Mouse (Mus musculus) embryonic facial prominence, embryonic 11.5 days (tissue): Measurements from ENCODE around the gene Nid2. TPM values are rescaled to one million over a fixed set of nuclear protein-coding genes. Genes with fewer than 3 reads are reported as not detected.

Source experiments
- ATAC-seq: fragments of 200-750 bp; cut with Nextera tagmentation; replicated peaks from 2 replicates; pipeline ENCODE4 v1.8.0; 2017; ENCODE audit warnings: low read depth; ENCODE audit not compliant: insufficient number of reproducible peaks, low FRiP score, low TSS enrichment
- DNase-seq: peaks from one replicate; pipeline ENCODE4 v3.0.0-alpha.2; 2015; ENCODE audit warnings: low spot score
- H3K27ac ChIP-seq: fragments of 300-500 bp; sonication (generic); replicated peaks from 2 replicates; pipeline ENCODE4 v1.5.1; 2014; ENCODE audit warnings: mild to moderate bottlenecking, low read depth, low read length, control low read depth
- H3K27me3 ChIP-seq: fragments of 300-500 bp; sonication (generic); 2 replicates; pipeline ENCODE4 v1.6.1; 2014; ENCODE audit warnings: mild to moderate bottlenecking, low read length, moderate library complexity, mixed read lengths; ENCODE audit not compliant: control insufficient read depth, insufficient read depth
- H3K36me3 ChIP-seq: fragments of 300-500 bp; sonication (generic); replicated peaks from 2 replicates; pipeline ENCODE4 v1.6.1; 2014; ENCODE audit warnings: low read depth, mild to moderate bottlenecking, low read length, moderate library complexity, mixed read lengths; ENCODE audit not compliant: control insufficient read depth, insufficient read depth
- H3K4me1 ChIP-seq: fragments of 300-500 bp; sonication (generic); 2 replicates; pipeline ENCODE4 v1.6.1; 2014; ENCODE audit warnings: low read length, mixed read lengths; ENCODE audit not compliant: control insufficient read depth, insufficient read depth
- H3K4me2 ChIP-seq: fragments of 300-500 bp; sonication (generic); 2 replicates; pipeline ENCODE4 v1.6.1; 2014; ENCODE audit warnings: low read depth, mild to moderate bottlenecking, control low read depth, low read length, moderate library complexity
- H3K4me3 ChIP-seq: fragments of 300-500 bp; sonication (generic); 2 replicates; pipeline ENCODE4 v1.5.1; 2014; ENCODE audit warnings: low read depth, low read length, control low read depth
- H3K9ac ChIP-seq: fragments of 300-500 bp; sonication (generic); replicated peaks from 2 replicates; pipeline ENCODE4 v1.6.1; 2014; ENCODE audit warnings: mild to moderate bottlenecking, control low read depth, low read length
- H3K9me3 ChIP-seq: fragments of 300-500 bp; sonication (generic); replicated peaks from 2 replicates; pipeline ENCODE4 v1.6.1; 2016; ENCODE audit warnings: mild to moderate bottlenecking, low read length, inconsistent platforms, mixed read lengths; ENCODE audit not compliant: control insufficient read depth
- WGBS: fragments of 180-500 bp; shearing (Covaris S2); extraction: QIAGEN DNeasy Blood & Tissue Kit; methylation state at CpG from one replicate; pipeline ENCODE4 v1.1.7; 2014; 5-methylcytosine and 5-hydroxymethylcytosine counted together
- polyA plus RNA-seq: library from polyadenylated mRNA; unstranded; fragments of >200 nt; fragmentation: Nextera tagmentation; extraction: Ambion mirVana; gene quantifications from 2 replicates; pipeline ENCODE4 v1.2.1, GENCODE M21; 2014

The Nid2 gene
- polyA plus RNA-seq, 1 experiment from 2014 or later, result 46.1 TPM

GRCm38 (mm10) chr14:19801474-19802215 is 50.6 kb downstream of the Nid2 start:
- DNase-seq (no peak), ATAC-seq (no peak)
- Histone ChIP-seq H3K27ac (no peak overlapping the region), H3K4me2 (no peak overlapping the region), H3K4me1 (no peaks in the 10 kb centered on the region), H3K9ac (no peak overlapping the region), H3K4me3 (no peak overlapping the region), H3K27me3 (no peaks in the 10 kb centered on the region), H3K9me3 (no peaks in the 10 kb centered on the region), H3K36me3 (no peaks in the 10 kb centered on the region)
- 87% methylated on average over 8 of the region's 8 CpGs for WGBS

- Histone ChIP-seq H3K27ac (no peak overlapping the region), H3K4me1 (no peaks in the 10 kb centered on the region), H3K4me3 (no peak overlapping the region), H3K4me2 (no peak overlapping the region), H3K36me3 (no peaks in the 10 kb centered on the region), H3K9me3 (no peaks in the 10 kb centered on the region), H3K9ac (no peak overlapping the region), H3K27me3 (no peaks in the 10 kb centered on the region)
- WGBS, result 54% methylated on average over 4 of the region's 4 CpGs
- DNase-seq (no peak), ATAC-seq (no peak)
Observed at GRCm38 (mm10) chr14:19803222-19803621, 52.2 kb downstream of the Nid2 start.

- ATAC-seq (no peak), DNase-seq (no peak)
- Histone ChIP-seq H3K27me3 (no peaks in the 10 kb centered on the region), H3K4me2 (no peak overlapping the region), H3K27ac (no peak overlapping the region), H3K36me3 (no peaks in the 10 kb centered on the region), H3K4me3 (no peak overlapping the region), H3K9me3 (no peaks in the 10 kb centered on the region), H3K9ac (no peak overlapping the region), H3K4me1 (no peaks in the 10 kb centered on the region)
- 60% methylated on average over 10 of the region's 10 CpGs for whole genome bisulfite sequencing
Observed at GRCm38 (mm10) chr14:19803623-19804022, 52.6 kb downstream of the Nid2 start.

GRCm38 (mm10) chr14:19807339-19807738 is 56.3 kb downstream of the Nid2 start:
- ATAC-seq (no peak), DNase-seq (no peak)
- H3K4me2 ChIP-seq, result no peak overlapping the region
- no peak overlapping the region for H3K9ac ChIP-seq
- no peak overlapping the region for H3K4me3 ChIP-seq
- H3K36me3 ChIP-seq, result no peaks in the 10 kb centered on the region
- H3K9me3 ChIP-seq, result no peaks in the 10 kb centered on the region
- no peaks in the 10 kb centered on the region for H3K4me1 ChIP-seq
- H3K27ac ChIP-seq, result no peak overlapping the region
- WGBS, result 82% methylated on average over 3 of the region's 3 CpGs
- no peaks in the 10 kb centered on the region for H3K27me3 ChIP-seq

GRCm38 (mm10) chr14:19807858-19808257 is 56.8 kb downstream of the Nid2 start:
- no peak for ATAC-seq
- H3K4me1 ChIP-seq, result no peaks in the 10 kb centered on the region
- WGBS, result 81% methylated on average over 2 of the region's 2 CpGs
- DNase-seq, result no peak
- 0 out of 2 replicates have a peak, but pooled peaks cover 2% of the 10 kb centered on the region for H3K36me3 ChIP-seq
- H3K27me3 ChIP-seq, result no peaks in the 10 kb centered on the region
- no peak overlapping the region for H3K27ac ChIP-seq
- no peak overlapping the region for H3K4me2 ChIP-seq
- H3K9me3 ChIP-seq, result no peaks in the 10 kb centered on the region
- H3K4me3 ChIP-seq, result no peak overlapping the region
- no peak overlapping the region for H3K9ac ChIP-seq

GRCm38 (mm10) chr14:19809934-19810333 is 58.9 kb downstream of the Nid2 start:
- no peak overlapping the region for H3K4me3 ChIP-seq
- H3K4me1 ChIP-seq, result no peaks in the 10 kb centered on the region
- H3K9ac ChIP-seq, result no peak overlapping the region
- H3K27ac ChIP-seq, result no peak overlapping the region
- H3K4me2 ChIP-seq, result no peak overlapping the region
- WGBS, result 86% methylated on average over 10 of the region's 10 CpGs
- no peaks in the 10 kb centered on the region for H3K9me3 ChIP-seq
- no peak for ATAC-seq
- 0 out of 2 replicates have a peak, but pooled peaks cover 3% of the 10 kb centered on the region for H3K36me3 ChIP-seq
- no peaks in the 10 kb centered on the region for H3K27me3 ChIP-seq
- no peak for DNase-seq

GRCm38 (mm10) chr14:19813061-19813460 is 62.0 kb downstream of the Nid2 start:
- no peak for DNase-seq
- 79% methylated on average over 2 of the region's 2 CpGs for WGBS
- ATAC-seq, result no peak
- H3K4me2 ChIP-seq, result no peak overlapping the region
- no peak overlapping the region for H3K27ac ChIP-seq
- H3K4me3 ChIP-seq, result no peak overlapping the region
- no peaks in the 10 kb centered on the region for H3K4me1 ChIP-seq
- H3K27me3 ChIP-seq, result no peaks in the 10 kb centered on the region
- no peak overlapping the region for H3K9ac ChIP-seq
- 0 out of 2 replicates have a peak, but pooled peaks cover 3% of the 10 kb centered on the region for H3K36me3 ChIP-seq
- H3K9me3 ChIP-seq, result no peaks in the 10 kb centered on the region

- ATAC-seq (no peak), DNase-seq (peak; percentile 89)
- no peak overlapping the region for H3K9ac ChIP-seq
- no peaks in the 10 kb centered on the region for H3K27me3 ChIP-seq
- H3K4me3 ChIP-seq, result no peak overlapping the region
- H3K36me3 ChIP-seq, result peaks cover 6% of the 10 kb centered on the region
- no peaks in the 10 kb centered on the region; the same call in 1 of the 2 replicates for H3K4me1 ChIP-seq
- H3K9me3 ChIP-seq, result no peaks in the 10 kb centered on the region
- H3K27ac ChIP-seq, result no peak overlapping the region
- WGBS, result 4% methylated on average over 1 of the region's 1 CpGs
- H3K4me2 ChIP-seq, result no peak overlapping the region
Observed at GRCm38 (mm10) chr14:19817949-19818348, 66.9 kb downstream of the Nid2 start.
